Mouse (Mus musculus) heart, embryonic 14.5 days (tissue): ENCODE data around the gene Gorab. TPM values are rescaled to one million over a fixed set of nuclear protein-coding genes. Genes with fewer than 3 reads are reported as not detected.

ENCODE experiments used
- ATAC-seq: fragments of 200-750 bp; cut with Nextera tagmentation; 2 replicates; pipeline ENCODE4 v1.8.0; 2017; ENCODE audit warnings: low read depth, moderate TSS enrichment; ENCODE audit not compliant: insufficient number of reproducible peaks, insufficient read depth, low FRiP score
- H3K27ac ChIP-seq, 2 experiments: fragments of 200-500 bp in 1 of 2; fragments of 300-500 bp in 1 of 2; sonication (generic) in 1 of 2; replicated peaks in 1 of 2; 2 replicates each; pipeline ENCODE4 v1.5.1; 2012 to 2014; ENCODE audit warnings: low read depth in 2 of 2, low read length in 2 of 2, control low read depth in 1 of 2, mild to moderate bottlenecking in 1 of 2, mixed read lengths in 1 of 2; ENCODE audit not compliant: control insufficient read depth in 1 of 2, insufficient read depth in 1 of 2
- H3K27me3 ChIP-seq: fragments of 300-500 bp; sonication (generic); 2 replicates; pipeline ENCODE4 v1.6.1; 2014; ENCODE audit warnings: mild to moderate bottlenecking, low read length, control low read depth; ENCODE audit not compliant: control insufficient read depth, insufficient read depth
- H3K36me3 ChIP-seq: fragments of 300-500 bp; sonication (generic); 2 replicates; pipeline ENCODE4 v1.6.1; 2014; ENCODE audit warnings: mild to moderate bottlenecking, control low read depth, low read length, mixed read lengths; ENCODE audit not compliant: control insufficient read depth, insufficient read depth
- H3K4me1 ChIP-seq, 2 experiments: fragments of 200-500 bp in 1 of 2; fragments of 300-500 bp in 1 of 2; sonication (generic) in 1 of 2; 2 replicates each; pipeline ENCODE4 v1.6.1; 2012 to 2014; ENCODE audit warnings: low read length in 2 of 2, control low read depth in 1 of 2, mixed read lengths in 1 of 2; ENCODE audit not compliant: control insufficient read depth in 2 of 2, insufficient read depth in 2 of 2
- H3K4me2 ChIP-seq: fragments of 300-500 bp; sonication (generic); 2 replicates; pipeline ENCODE4 v1.6.1; 2014; ENCODE audit warnings: mild to moderate bottlenecking, low read length
- H3K4me3 ChIP-seq, 2 experiments: fragments of 200-500 bp in 1 of 2; fragments of 300-500 bp in 1 of 2; sonication (generic) in 1 of 2; 2 replicates each; pipeline ENCODE4 v1.5.1; 2012 to 2014; ENCODE audit warnings: low read length in 2 of 2, mild to moderate bottlenecking in 2 of 2, control low read depth in 1 of 2, low read depth in 1 of 2, moderate library complexity in 1 of 2; ENCODE audit not compliant: control insufficient read depth in 1 of 2, insufficient read depth in 1 of 2
- H3K9ac ChIP-seq: fragments of 300-500 bp; sonication (generic); 2 replicates; pipeline ENCODE4 v1.6.1; 2014; ENCODE audit warnings: mild to moderate bottlenecking, low read length
- H3K9me3 ChIP-seq: fragments of 300-500 bp; sonication (generic); 2 replicates; pipeline ENCODE4 v1.6.1; 2016; ENCODE audit warnings: low read length, control low read depth; ENCODE audit not compliant: control insufficient read depth
- WGBS: fragments of 180-500 bp; shearing (Covaris S2); extraction: QIAGEN DNeasy Blood & Tissue Kit; methylation state at CpG from one replicate; pipeline ENCODE4 v1.1.7; 2014; 5-methylcytosine and 5-hydroxymethylcytosine counted together
- polyA plus RNA-seq: library from polyadenylated mRNA; unstranded; fragments of >200 nt; fragmentation: Nextera tagmentation; extraction: Ambion mirVana; gene quantifications from 2 replicates; pipeline ENCODE4 v1.2.1, GENCODE M21; 2014

Gorab gene
- polyA plus RNA-seq, 1 experiment from 2014 or later: 9.0 TPM

DNA sequence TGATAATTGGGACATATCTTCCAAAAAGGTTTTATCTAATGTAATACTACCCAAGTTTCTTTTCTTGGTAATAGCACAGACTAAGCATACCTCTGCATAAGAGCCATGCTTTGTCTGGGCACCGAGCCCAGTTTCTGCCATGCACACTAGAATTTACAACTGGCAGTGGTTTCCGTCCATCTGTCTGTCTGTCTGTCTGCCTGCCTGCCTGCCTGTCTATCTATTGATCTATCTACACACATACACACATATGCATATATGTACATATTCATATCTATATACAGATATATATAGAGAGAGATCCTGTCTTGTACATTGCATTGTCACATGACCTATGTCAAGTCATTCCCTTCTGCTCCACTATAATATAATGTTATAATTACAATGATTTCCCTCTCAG is 65.6 kb downstream of the Gorab start:
- 29% methylated on average over 2 of the region's 2 CpGs for WGBS
- H3K4me1 ChIP-seq: peaks cover 2 to 10% of the 10 kb centered on the region in 2 experiments; a peak in 2 of 4 replicates
- H3K9ac ChIP-seq: no peak overlapping the region
- no peaks in the 10 kb centered on the region for H3K9me3 ChIP-seq
- no peak overlapping the region for H3K4me2 ChIP-seq
- H3K27ac ChIP-seq: no peak overlapping the region
- ATAC-seq: no peak
- no peaks in the 10 kb centered on the region for H3K27me3 ChIP-seq
- no peak overlapping the region for H3K4me3 ChIP-seq
- H3K36me3 ChIP-seq: no peaks in the 10 kb centered on the region

Other genes with a start within 250 kb of the Gorab start
- 8.9 and 9.0 TPM in 2 replicates for gene Prrx1, start 90.0 kb downstream of the Gorab start, polyA plus RNA-seq